Mouse (Mus musculus) spleen, adult 2 months (tissue): ENCODE measurements around the gene Hoxd9. TPM values are rescaled to one million over a fixed set of nuclear protein-coding genes. Genes with fewer than 3 reads are reported as not detected.

ENCODE experiments used
- DNase-seq, 2 experiments: peaks; one replicate each; pipeline versions ENCODE4 v3.0.0 to v3.0.0-alpha.2; 2012 to 2021; ENCODE audit warnings: low spot score in 2 of 2, low read depth in 1 of 2
- H3K27ac ChIP-seq: fragments of 200-500 bp; 2 replicates; pipeline ENCODE4 v1.5.1; 2012; ENCODE audit warnings: low read length, inconsistent platforms; ENCODE audit not compliant: insufficient read depth
- H3K27me3 ChIP-seq: fragments of 200-500 bp; 2 replicates; pipeline ENCODE4 v1.6.1; 2012; ENCODE audit warnings: mild to moderate bottlenecking, moderate library complexity, low read length, inconsistent platforms; ENCODE audit not compliant: control insufficient read depth, insufficient read depth
- H3K36me3 ChIP-seq: fragments of 200-500 bp; 2 replicates; pipeline ENCODE4 v1.6.1; 2012; ENCODE audit warnings: mild to moderate bottlenecking, low read length, inconsistent platforms; ENCODE audit not compliant: control insufficient read depth, insufficient read depth
- H3K4me1 ChIP-seq: fragments of 200-500 bp; 2 replicates; pipeline ENCODE4 v1.6.1; 2011; ENCODE audit warnings: inconsistent platforms; ENCODE audit not compliant: control insufficient read depth, insufficient read depth, insufficient read length
- H3K4me3 ChIP-seq: fragments of 200-500 bp; 2 replicates; pipeline ENCODE4 v1.5.1; 2011; ENCODE audit warnings: mild to moderate bottlenecking, inconsistent platforms; ENCODE audit not compliant: insufficient read depth, insufficient read length; ENCODE audit errors: extremely low read depth
- CTCF ChIP-seq: fragments of 200-500 bp; IDR thresholded peaks from 2 replicates; pipeline ENCODE4 v1.5.1; 2011; ENCODE audit warnings: mild to moderate bottlenecking, inconsistent platforms; ENCODE audit not compliant: insufficient read depth, insufficient read length, insufficient replicate concordance; ENCODE audit errors: extremely low read depth
- POLR2A ChIP-seq: fragments of 200-500 bp; IDR thresholded peaks from 2 replicates; pipeline ENCODE4 v1.6.1; 2011; ENCODE audit warnings: low read depth, low read length, inconsistent platforms
- WGBS: fragments of 180-500 bp; shearing (Covaris S2); methylation state at CpG from one replicate; pipeline ENCODE4 v1.1.7; 2018; 5-methylcytosine and 5-hydroxymethylcytosine counted together
- polyA plus RNA-seq: library from polyadenylated mRNA; depleted of rRNA; stranded (reverse); fragments of >200 nt; gene quantifications from 2 replicates; pipeline ENCODE4 v1.2.3, GENCODE M21; 2012

Hoxd9 gene
- polyA plus RNA-seq, 1 experiment: 0.06 TPM

DNA sequence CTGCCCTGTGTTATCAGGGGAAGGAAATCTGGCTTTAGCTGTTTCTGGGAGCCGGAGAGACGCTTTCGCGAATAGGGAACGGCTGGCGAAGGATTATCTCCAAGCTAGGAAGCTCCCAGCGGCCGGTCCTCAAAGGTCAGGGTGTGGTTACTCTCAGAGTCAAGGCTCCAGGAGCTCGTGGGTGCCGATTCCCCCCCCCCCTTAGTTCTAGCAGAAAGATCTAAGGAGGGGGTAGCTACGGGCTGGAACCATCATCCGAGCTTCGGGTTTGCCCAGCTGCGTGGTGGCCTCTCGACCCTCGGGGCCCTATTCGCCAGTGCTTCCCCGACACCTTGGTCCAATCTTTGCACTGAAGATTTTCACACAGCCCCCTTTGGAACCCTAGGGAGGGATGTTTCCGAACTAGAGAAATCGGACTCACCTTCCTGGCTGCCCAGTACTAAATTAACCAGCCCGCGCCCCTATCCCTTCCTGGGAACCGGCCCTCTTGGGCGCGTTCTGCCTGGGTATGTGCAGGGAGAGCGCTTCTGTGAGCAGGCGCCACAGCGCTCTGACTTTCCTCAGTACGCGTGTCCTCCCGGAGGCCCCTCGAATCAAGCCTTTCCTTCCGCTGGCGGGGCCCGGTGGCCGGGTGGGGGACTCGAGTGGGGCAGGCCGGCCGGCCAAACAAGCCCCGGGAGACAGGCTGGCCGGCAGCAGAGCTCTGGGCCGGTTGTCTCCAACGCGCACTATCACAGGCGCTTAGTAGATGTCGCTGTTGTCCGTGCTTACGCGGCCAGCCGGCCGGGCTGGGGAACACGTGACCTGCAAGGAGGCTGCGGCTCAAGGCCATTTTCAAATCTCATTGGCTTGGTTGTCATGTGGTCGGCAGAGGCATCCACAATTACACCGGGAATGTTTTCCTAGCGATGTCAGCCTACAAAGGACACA is 6.2 kb upstream of the Hoxd9 start, which contains the start of gene Hoxd10:
Gene Hoxd10, plus strand, starts transcription at position 903 of the 930 bp plus-strand sequence.
- no peaks in the 10 kb centered on the region for H3K4me1 ChIP-seq
- TF ChIP-seq POLR2A (no peak), CTCF (no peak)
- peaks cover 59% of the 10 kb centered on the region for H3K27me3 ChIP-seq
- no peak for DNase-seq
- H3K27ac ChIP-seq: no peak within 1 kb of the TSS
- no peak within 1 kb of the TSS for H3K4me3 ChIP-seq
- 10% methylated on average over 56 of the region's 56 CpGs for WGBS
- H3K36me3 ChIP-seq: no peaks in the 10 kb centered on the region

GRCm38 (mm10) chr2:74691995-74692807 is 5.3 kb upstream of the Hoxd9 start:
- WGBS: 7% methylated on average over 35 of the region's 35 CpGs
- TF ChIP-seq POLR2A: no peak
- TF ChIP-seq CTCF: no peak
- H3K27me3 ChIP-seq: peaks cover 58% of the 10 kb centered on the region

GRCm38 (mm10) chr2:74692808-74693431 is 4.6 kb upstream of the Hoxd9 start:
- H3K27ac ChIP-seq: no peak overlapping the region
- H3K27me3 ChIP-seq: peaks cover 58% of the 10 kb centered on the region
- no peaks in the 10 kb centered on the region for H3K36me3 ChIP-seq
- TF ChIP-seq POLR2A (no peak), CTCF (no peak)
- WGBS: 6% methylated on average over 20 of the region's 20 CpGs
- DNase-seq: no peak
- H3K4me3 ChIP-seq: no peak overlapping the region
- H3K4me1 ChIP-seq: peaks cover 2% of the 10 kb centered on the region; the same call in 1 of the 2 replicates

More at GRCm38 (mm10) chr2:74691995-74692807, 5.3 kb upstream of the Hoxd9 start:
- Histone ChIP-seq H3K4me3 (no peak overlapping the region), H3K4me1 (no peaks in the 10 kb centered on the region), H3K27ac (no peak overlapping the region), H3K36me3 (no peaks in the 10 kb centered on the region)
- no peak for DNase-seq

DNA sequence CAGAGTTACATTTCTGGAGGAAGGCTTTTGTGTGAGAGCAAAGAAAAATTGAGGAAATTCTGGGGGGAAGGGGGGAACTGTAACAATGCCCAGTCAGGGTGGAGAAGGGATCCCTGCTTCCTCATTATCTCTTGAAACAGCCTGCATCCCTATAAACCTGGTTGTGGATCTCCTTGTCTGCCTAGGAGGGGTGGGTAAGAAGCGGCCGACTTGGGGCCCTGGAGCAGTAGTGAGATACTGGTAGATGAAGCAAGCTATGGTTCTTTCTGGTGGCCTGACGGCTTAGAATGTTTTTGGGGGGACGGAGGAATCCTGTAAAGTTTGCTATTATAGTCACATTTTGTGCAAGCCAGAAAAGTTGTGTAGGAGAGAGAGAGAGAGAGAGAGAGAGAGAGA is 4.1 kb upstream of the Hoxd9 start:
- H3K27me3 ChIP-seq: peaks cover 61% of the 10 kb centered on the region
- peaks cover 7% of the 10 kb centered on the region; the same call in 1 of the 2 replicates for H3K4me1 ChIP-seq

GRCm38 (mm10) chr2:74694066-74694465 is 3.5 kb upstream of the Hoxd9 start:
- no peak for TF ChIP-seq POLR2A
- TF ChIP-seq CTCF: no peak
- DNase-seq: no peak
- Histone ChIP-seq H3K27ac (no peak overlapping the region), H3K27me3 (peaks cover 64% of the 10 kb centered on the region), H3K4me1 (peaks cover 9% of the 10 kb centered on the region; the same call in 1 of the 2 replicates), H3K36me3 (no peaks in the 10 kb centered on the region), H3K4me3 (no peak overlapping the region)
- 6% methylated on average over 16 of the region's 16 CpGs for WGBS

More for the DNA sequence above, 4.1 kb upstream of the Hoxd9 start:
- no peak for DNase-seq
- no peak overlapping the region for H3K4me3 ChIP-seq
- 27% methylated on average over 4 of the region's 4 CpGs for WGBS
- H3K36me3 ChIP-seq: no peaks in the 10 kb centered on the region
- no peak for TF ChIP-seq CTCF
- TF ChIP-seq POLR2A: no peak
- H3K27ac ChIP-seq: no peak overlapping the region

- 25% methylated on average over 1 of the region's 1 CpGs for WGBS
- TF ChIP-seq CTCF (no peak), POLR2A (no peak)
- H3K4me1 ChIP-seq: peaks cover 9% of the 10 kb centered on the region; the same call in 1 of the 2 replicates
- DNase-seq: no peak
- no peak overlapping the region for H3K4me3 ChIP-seq
- H3K27me3 ChIP-seq: peaks cover 61% of the 10 kb centered on the region
- H3K36me3 ChIP-seq: no peaks in the 10 kb centered on the region
- no peak overlapping the region for H3K27ac ChIP-seq
These were observed 2.1 kb upstream of the Hoxd9 start for GRCm38 (mm10) chr2:74695383-74695782.
